Mouse (Mus musculus) frontal cortex, postnatal 14 days (tissue): ENCODE results near the gene Vwc2l.

ENCODE experiments used
- DNase-seq, 2 experiments: peaks; one replicate each; pipeline ENCODE4 v3.0.0; 2022; ENCODE audit warnings: low spot score in 2 of 2

Gene Vwc2l

GRCm38 (mm10) chr1:70911235-70911634, 185.7 kb downstream of the Vwc2l start:
- DNase-seq: no peak

- DNase-seq: no peak
These were observed 187.6 kb downstream of the Vwc2l start for GRCm38 (mm10) chr1:70913071-70913470.

DNA sequence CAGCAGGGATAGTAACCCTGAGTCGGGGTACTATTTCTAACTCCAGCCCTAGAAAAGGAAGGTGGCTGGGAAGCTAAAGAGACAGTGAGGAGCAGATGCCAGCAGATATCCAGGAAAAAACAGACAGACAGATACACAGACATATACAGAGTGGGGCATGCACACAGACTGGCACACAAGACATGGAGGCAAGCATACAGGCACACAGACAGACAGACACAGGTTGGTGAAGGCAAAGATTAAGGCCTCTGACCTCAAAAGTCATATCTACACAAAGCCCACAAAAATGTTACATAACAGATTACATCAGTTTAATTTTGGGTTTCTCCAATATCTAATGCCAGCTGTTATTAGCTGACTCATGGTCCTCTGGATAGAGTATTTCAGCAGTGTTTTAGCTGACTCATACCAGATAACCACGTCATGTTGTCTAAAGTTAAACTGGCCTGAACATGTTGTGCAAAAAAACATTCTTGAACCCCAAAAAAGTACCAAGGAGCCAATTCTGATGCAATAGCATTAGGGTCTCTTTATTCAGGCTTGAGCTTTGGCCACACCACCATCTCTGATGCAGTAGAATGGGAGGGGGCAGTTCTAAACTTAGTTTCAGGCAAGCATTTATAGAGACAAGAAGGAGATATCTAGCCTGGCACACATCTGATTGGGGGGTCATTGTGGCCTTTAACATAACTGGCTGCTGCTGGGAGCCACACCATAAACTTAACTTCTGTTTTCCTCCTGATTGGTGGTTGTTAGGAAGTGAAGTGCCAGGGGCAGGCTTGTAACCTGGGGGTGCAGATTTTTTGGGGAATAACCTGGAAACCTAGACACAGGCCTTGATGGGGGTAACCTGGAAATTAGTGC, 192.9 kb downstream of the Vwc2l start:
- no peak for DNase-seq

DNA sequence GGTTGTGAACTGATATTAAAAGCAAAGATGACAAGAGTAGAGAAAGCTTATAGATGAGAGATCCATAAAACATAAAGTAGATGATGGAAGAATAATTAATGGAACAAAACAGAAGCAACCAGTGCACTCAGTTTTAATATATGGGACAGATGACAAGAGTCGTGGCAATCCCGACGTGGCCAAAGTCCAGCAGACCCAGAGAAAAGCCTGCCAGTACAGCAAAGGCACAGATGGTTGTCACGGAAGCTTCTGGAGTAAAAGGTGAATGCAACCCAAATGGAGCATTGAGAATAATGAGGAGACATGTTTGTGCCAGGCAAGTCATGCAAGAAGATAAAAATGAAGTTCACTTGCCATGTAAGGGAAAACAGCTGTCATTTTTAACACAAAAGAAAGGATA, 207.5 kb downstream of the Vwc2l start:
- DNase-seq: no peak
